10 mouse cellular contexts compared by ENCODE assay signal in the genomic region with DNA sequence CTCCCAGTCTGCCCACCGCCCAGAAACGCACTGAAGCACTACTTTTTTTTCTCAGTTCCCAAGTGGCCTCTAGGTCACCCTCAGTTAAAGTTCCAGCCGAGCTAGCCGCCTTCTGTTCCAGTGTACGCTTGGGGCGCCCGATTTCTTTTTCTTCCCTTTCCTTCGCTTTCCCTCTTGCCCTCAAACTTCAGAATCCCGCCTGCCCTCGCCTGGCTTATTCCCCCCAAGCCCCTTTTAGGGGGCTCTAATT. TPM values are rescaled to one million over a fixed set of nuclear protein-coding genes. Genes with fewer than 3 reads are reported as not detected.
DNase-seq lines count a peak whose midpoint lies in the region; ATAC-seq lines count a peak whose summit lies in the region.
"Had no signal": no experiment of that assay in that cellular context is flagged by ENCODE, and none has a peak within 500 bp of the region (broad histone marks: within the 10 kb centered on the region; RNA-seq: fewer than 3 reads in every experiment).

No protein-coding gene starts in this region.

- DNase-seq in heart, postnatal 36 days: no peak
- DNase-seq in hindbrain, embryonic 11.5 days (ENCODE audit: low spot score): no peak
- DNase-seq in kidney, postnatal 36 days: peak; percentile 48 to 66
- DNase-seq in B cell, adult 2 months: no peak
- no peak for DNase-seq in left cerebral cortex, postnatal 10 days (ENCODE audit: extremely low spot score in 1 of 2, low spot score in 2 of 2)
- DNase-seq: left cerebral cortex, postnatal 4 days had no signal

- intact Hi-C loops in heart, postnatal 36 days (cut with DNase I): no loop called here
- intact Hi-C loops in left cerebral cortex, postnatal 10 days (cut with DNase I): no loop called here

- peaks cover 3% of the 10 kb centered on the region; the same call in 1 of the 2 replicates for H3K4me1 ChIP-seq in heart, embryonic 16.5 days (ENCODE audit: control insufficient read depth, insufficient read depth, low read length)
- H3K4me1 ChIP-seq in hindbrain, embryonic 11.5 days (replicated peaks; ENCODE audit: control insufficient read depth, insufficient read depth, low read length): no peaks in the 10 kb centered on the region
- H3K4me1 ChIP-seq in neural tube, embryonic 14.5 days (ENCODE audit: control insufficient read depth, insufficient read depth, low read length): peaks cover 82% of the 10 kb centered on the region
- peaks cover 11% of the 10 kb centered on the region for H3K4me1 ChIP-seq in forebrain, embryonic 15.5 days

- H3K9me3 ChIP-seq in heart, embryonic 16.5 days (replicated peaks; ENCODE audit: control insufficient read depth, low read length): no peaks in the 10 kb centered on the region
- no peaks in the 10 kb centered on the region for H3K9me3 ChIP-seq in hindbrain, embryonic 11.5 days (ENCODE audit: control insufficient read depth, low read length)
- no peaks in the 10 kb centered on the region for H3K9me3 ChIP-seq in neural tube, embryonic 14.5 days (ENCODE audit: control insufficient read depth, low read length)
- no peaks in the 10 kb centered on the region for H3K9me3 ChIP-seq in forebrain, embryonic 15.5 days

- peak overlapping the region; percentile 1; the same call in 1 of the 2 replicates for H3K4me2 ChIP-seq in heart, embryonic 16.5 days (ENCODE audit: low read depth, low read length)
- peak overlapping the region; percentile 59 for H3K4me2 ChIP-seq in hindbrain, embryonic 11.5 days (replicated peaks; ENCODE audit: low read depth, low read length)
- peak overlapping the region; percentile 99 for H3K4me2 ChIP-seq in neural tube, embryonic 14.5 days (ENCODE audit: low read depth, low read length)
- no peak overlapping the region for H3K4me2 ChIP-seq in forebrain, embryonic 15.5 days (replicated peaks)

- peak overlapping the region; percentile 45 for H3K4me3 ChIP-seq in heart, embryonic 16.5 days (ENCODE audit: low read length)
- H3K4me3 ChIP-seq in hindbrain, embryonic 11.5 days (ENCODE audit: low read depth, low read length): peak overlapping the region; percentile 56
- peak overlapping the region; percentile 88 for H3K4me3 ChIP-seq in neural tube, embryonic 14.5 days (ENCODE audit: low read depth, low read length)
- H3K4me3 ChIP-seq in forebrain, embryonic 15.5 days: no peak overlapping the region

- peaks cover 79% of the 10 kb centered on the region for H3K27me3 ChIP-seq in heart, embryonic 16.5 days (ENCODE audit: control insufficient read depth, insufficient read depth, low read length)
- H3K27me3 ChIP-seq in hindbrain, embryonic 11.5 days (ENCODE audit: control insufficient read depth, insufficient read depth, low read length): peaks cover 91% of the 10 kb centered on the region
- H3K27me3 ChIP-seq in neural tube, embryonic 14.5 days (ENCODE audit: control insufficient read depth, insufficient read depth, low read length): no peaks in the 10 kb centered on the region
- H3K27me3 ChIP-seq in forebrain, embryonic 15.5 days: peaks cover 98% of the 10 kb centered on the region

- WGBS in heart, embryonic 16.5 days: 7% methylated on average over 10 of the region's 10 CpGs
- WGBS in hindbrain, embryonic 11.5 days: 0% methylated on average over 10 of the region's 10 CpGs
- 3% methylated on average over 10 of the region's 10 CpGs for WGBS in neural tube, embryonic 14.5 days
- WGBS in forebrain, embryonic 15.5 days: under 1% methylated on average over 10 of the region's 10 CpGs

- H3K9ac ChIP-seq in heart, embryonic 16.5 days (ENCODE audit: low read length): no peak overlapping the region
- peak overlapping the region; percentile 77 for H3K9ac ChIP-seq in hindbrain, embryonic 11.5 days (ENCODE audit: low read depth, low read length)
- H3K9ac ChIP-seq in neural tube, embryonic 14.5 days (replicated peaks; ENCODE audit: low read depth, low read length): peak overlapping the region; percentile 98
- H3K9ac ChIP-seq in forebrain, embryonic 15.5 days (replicated peaks): no peak overlapping the region

- no peak overlapping the region for H3K27ac ChIP-seq in heart, embryonic 16.5 days (ENCODE audit: low read length)
- peak overlapping the region; percentile 79 for H3K27ac ChIP-seq in hindbrain, embryonic 11.5 days (ENCODE audit: low read depth, low read length)
- H3K27ac ChIP-seq in neural tube, embryonic 14.5 days (ENCODE audit: low read depth, low read length): peak overlapping the region; percentile 92
- no peak overlapping the region for H3K27ac ChIP-seq in forebrain, embryonic 15.5 days (replicated peaks)

- H3K36me3 ChIP-seq in heart, embryonic 16.5 days (ENCODE audit: control insufficient read depth, insufficient read depth): no peaks in the 10 kb centered on the region
- no peaks in the 10 kb centered on the region for H3K36me3 ChIP-seq in hindbrain, embryonic 11.5 days (ENCODE audit: control insufficient read depth, insufficient read depth, low read length)
- peaks cover 48% of the 10 kb centered on the region for H3K36me3 ChIP-seq in neural tube, embryonic 14.5 days (ENCODE audit: control insufficient read depth, insufficient read depth, low read length)
- no peaks in the 10 kb centered on the region for H3K36me3 ChIP-seq in forebrain, embryonic 15.5 days

- no peak for ATAC-seq in heart, embryonic 16.5 days (replicated peaks; ENCODE audit: extremely low read depth, insufficient read depth, low FRiP score)
- ATAC-seq in hindbrain, embryonic 11.5 days (ENCODE audit: low FRiP score): 0 out of 2 replicates have a peak, but pooled peaks have one; percentile 16
- no peak for ATAC-seq in neural tube, embryonic 14.5 days (ENCODE audit: low read depth)
- no peak for ATAC-seq in forebrain, embryonic 15.5 days (replicated peaks)

RNA-seq across cellular contexts. Expression of a gene that starts 1.3 kb away (rescaled TPM):
- polyA plus RNA-seq in heart, embryonic 16.5 days (2015; fragmentation: Nextera tagmentation; extraction: Ambion mirVana): 1.3 and 3.3 TPM in 2 replicates
- under 1 TPM; 0.62 to 0.72 TPM for total RNA-seq in heart, postnatal 36 days (2021)
- polyA plus RNA-seq in hindbrain, embryonic 11.5 days (2014; fragmentation: Nextera tagmentation; extraction: Ambion mirVana): 23.8 and 39.3 TPM in 2 replicates
- polyA plus RNA-seq in neural tube, embryonic 14.5 days (2014; fragmentation: Nextera tagmentation; extraction: Ambion mirVana): 20.9 and 30.6 TPM in 2 replicates
- polyA plus RNA-seq in forebrain, embryonic 15.5 days (2015; fragmentation: Nextera tagmentation; extraction: Ambion mirVana): not detected in 2 replicates
- total RNA-seq in left cerebral cortex, postnatal 10 days (2021): not detected
- total RNA-seq: left cerebral cortex, postnatal 4 days; MEL had no signal

RNA-seq across cellular contexts. Expression of a gene that starts 5.5 kb away (rescaled TPM):
- not detected in 2 replicates for polyA plus RNA-seq in heart, embryonic 16.5 days (2015; fragmentation: Nextera tagmentation; extraction: Ambion mirVana)
- total RNA-seq in heart, postnatal 36 days (2021): not detected
- 2.1 and 11.6 TPM in 2 replicates for polyA plus RNA-seq in hindbrain, embryonic 11.5 days (2014; fragmentation: Nextera tagmentation; extraction: Ambion mirVana)
- 10.1 and 15.7 TPM in 2 replicates for polyA plus RNA-seq in neural tube, embryonic 14.5 days (2014; fragmentation: Nextera tagmentation; extraction: Ambion mirVana)
- polyA plus RNA-seq in forebrain, embryonic 15.5 days (2015; fragmentation: Nextera tagmentation; extraction: Ambion mirVana): not detected in 2 replicates
- not detected for total RNA-seq in left cerebral cortex, postnatal 10 days (2021)
- total RNA-seq: left cerebral cortex, postnatal 4 days; MEL had no signal

RNA-seq across cellular contexts. Expression of a gene that starts 10.1 kb away (rescaled TPM):
- 0.89 and 1.3 TPM in 2 replicates for polyA plus RNA-seq in heart, embryonic 16.5 days (2015; fragmentation: Nextera tagmentation; extraction: Ambion mirVana)
- 1 to 10 TPM in 1 of 2 experiments, under 1 TPM in 1; 0.42 to 1.1 TPM for total RNA-seq in heart, postnatal 36 days (2021)
- 13.3 and 14.2 TPM in 2 replicates for polyA plus RNA-seq in hindbrain, embryonic 11.5 days (2014; fragmentation: Nextera tagmentation; extraction: Ambion mirVana)
- polyA plus RNA-seq in neural tube, embryonic 14.5 days (2014; fragmentation: Nextera tagmentation; extraction: Ambion mirVana): 10.8 and 13.4 TPM in 2 replicates
- polyA plus RNA-seq in forebrain, embryonic 15.5 days (2015; fragmentation: Nextera tagmentation; extraction: Ambion mirVana): not detected in 2 replicates
- not detected for total RNA-seq in left cerebral cortex, postnatal 10 days (2021)
- total RNA-seq: left cerebral cortex, postnatal 4 days; MEL had no signal

RNA-seq across cellular contexts. Expression of a gene that starts 10.1 kb away (rescaled TPM):
- polyA plus RNA-seq in heart, embryonic 16.5 days (2015; fragmentation: Nextera tagmentation; extraction: Ambion mirVana): not detected in 2 replicates
- not detected for total RNA-seq in heart, postnatal 36 days (2021)
- polyA plus RNA-seq in hindbrain, embryonic 11.5 days (2014; fragmentation: Nextera tagmentation; extraction: Ambion mirVana): not detected in 2 replicates
- 4.2 TPM in 1 of 2 replicates, not detected in the other for polyA plus RNA-seq in neural tube, embryonic 14.5 days (2014; fragmentation: Nextera tagmentation; extraction: Ambion mirVana)
- polyA plus RNA-seq in forebrain, embryonic 15.5 days (2015; fragmentation: Nextera tagmentation; extraction: Ambion mirVana): not detected in 2 replicates
- not detected for total RNA-seq in left cerebral cortex, postnatal 10 days (2021)
- total RNA-seq: left cerebral cortex, postnatal 4 days; MEL had no signal

RNA-seq across cellular contexts. Expression of a gene that starts 11.5 kb away (rescaled TPM):
- polyA plus RNA-seq in heart, embryonic 16.5 days (2015; fragmentation: Nextera tagmentation; extraction: Ambion mirVana): 0.54 TPM in 1 of 2 replicates, not detected in the other
- under 1 TPM; 0.43 to 0.67 TPM for total RNA-seq in heart, postnatal 36 days (2021)
- polyA plus RNA-seq in hindbrain, embryonic 11.5 days (2014; fragmentation: Nextera tagmentation; extraction: Ambion mirVana): 11.9 and 12.8 TPM in 2 replicates
- polyA plus RNA-seq in neural tube, embryonic 14.5 days (2014; fragmentation: Nextera tagmentation; extraction: Ambion mirVana): 1.6 and 2.7 TPM in 2 replicates
- not detected in 2 replicates for polyA plus RNA-seq in forebrain, embryonic 15.5 days (2015; fragmentation: Nextera tagmentation; extraction: Ambion mirVana)
- total RNA-seq in left cerebral cortex, postnatal 10 days (2021): not detected
- total RNA-seq: left cerebral cortex, postnatal 4 days; MEL had no signal

Comparison
In these comparisons a context has a peak if more than half of its experiments do, and no peak if none do; other contexts are left out.
1. H3K27ac ChIP-seq: peak in hindbrain, embryonic 11.5 days (single experiment) and neural tube, embryonic 14.5 days (single experiment); none in heart, embryonic 16.5 days (single experiment) and forebrain, embryonic 15.5 days (single experiment).
2. H3K9ac ChIP-seq: peak in hindbrain, embryonic 11.5 days (single experiment) and neural tube, embryonic 14.5 days (single experiment); none in heart, embryonic 16.5 days (single experiment) and forebrain, embryonic 15.5 days (single experiment).
3. DNase-seq: peak in kidney, postnatal 36 days (2 of 2); none in heart, postnatal 36 days (0 of 2), hindbrain, embryonic 11.5 days (single experiment), B cell, adult 2 months (0 of 2) and left cerebral cortex, postnatal 10 days (0 of 2).